8 mouse cellular contexts compared by ENCODE assay signal in the genomic region with DNA sequence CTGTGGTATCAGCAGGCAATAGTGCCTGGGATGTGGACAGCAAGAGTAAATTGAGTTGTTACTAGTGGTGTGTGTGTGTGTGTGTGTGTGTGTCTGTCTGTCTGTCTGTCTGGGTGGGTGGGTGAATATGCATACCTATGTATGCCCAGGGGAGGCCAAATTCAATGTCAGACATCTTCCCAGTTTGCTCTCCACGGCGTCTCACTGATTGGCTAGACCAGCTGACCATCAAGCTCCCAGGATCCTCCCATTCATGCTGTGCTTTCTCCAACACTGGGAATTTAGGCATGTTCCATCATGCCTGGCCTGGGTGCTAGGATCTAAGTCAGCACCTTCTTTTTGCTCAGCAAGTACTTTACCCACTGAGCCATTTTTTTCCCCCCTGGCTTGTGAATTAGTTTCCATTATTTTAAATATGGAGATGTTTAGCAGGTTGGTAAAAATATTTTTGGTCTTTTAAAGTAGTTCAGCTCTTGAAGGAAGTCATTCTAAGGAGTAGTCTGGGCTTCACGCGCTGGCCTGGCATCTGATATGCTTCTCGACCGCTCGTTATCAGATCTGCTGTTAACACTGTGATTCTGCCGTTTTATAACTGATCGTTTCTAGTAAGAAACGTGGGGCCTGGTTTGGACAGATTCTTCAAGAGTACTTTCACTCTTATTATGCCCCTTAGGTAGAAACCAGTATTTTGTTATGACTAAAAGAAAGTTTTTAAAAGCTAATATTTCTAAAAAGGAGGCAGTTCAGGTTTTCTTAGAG.
"Had no signal": no experiment of that assay in that cellular context is flagged by ENCODE, and none has a peak within 500 bp of the region (broad histone marks: within the 10 kb centered on the region; RNA-seq: fewer than 3 reads in every experiment).

No protein-coding gene starts in this region.

- DNase-seq: kidney, adult 18-20 months; kidney, postnatal 10 days; left cerebral cortex, postnatal 4 days; lung, adult 18-20 months; midbrain, embryonic 14.5 days; retina, postnatal 1 day; right cerebral cortex, postnatal 4 days; spleen, adult 18-20 months had no signal
